Mouse (Mus musculus): ENCODE data around the gene Otogl.
"Not testable (repeated sequence)": the region's sequence is repeated elsewhere in the genome, so short reads cannot be mapped to it uniquely, and the experiment has no call there.

The Otogl gene

DNA sequence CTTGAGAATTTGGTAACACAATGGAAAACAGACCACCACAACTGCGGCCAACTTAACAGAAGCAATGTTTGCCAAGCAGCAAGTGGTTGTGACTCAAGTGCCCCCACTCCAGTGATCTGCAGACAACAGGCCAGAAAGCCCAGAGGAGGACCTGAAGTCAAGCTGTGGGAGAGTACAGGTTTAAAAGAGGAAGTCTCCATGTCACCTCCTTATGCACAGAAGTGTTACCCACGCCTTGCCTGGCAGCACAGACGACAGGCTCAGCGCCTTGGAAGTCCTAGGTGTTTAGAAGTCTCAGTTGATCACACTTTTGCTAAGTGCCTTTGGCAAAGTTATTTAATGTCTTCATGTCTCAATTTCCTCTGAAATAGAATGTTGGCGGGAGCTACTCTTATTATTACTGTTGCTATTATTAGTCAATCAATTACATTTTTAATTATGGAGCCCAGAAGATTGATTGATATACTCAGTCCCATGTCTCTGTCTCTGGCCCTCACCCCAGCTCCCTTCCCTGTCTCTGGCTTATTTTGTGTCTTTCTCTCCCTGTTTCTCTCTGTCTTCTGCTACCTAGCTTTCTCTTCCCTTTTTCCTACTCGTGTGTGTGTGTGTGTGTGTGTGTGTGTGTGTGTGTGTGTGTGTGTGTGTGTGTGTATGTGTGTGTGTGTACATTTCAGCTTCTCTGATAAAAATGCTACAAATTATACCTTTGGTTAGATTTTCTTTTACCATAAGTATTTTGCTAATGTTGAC, 101.1 kb downstream of the Otogl start:
- DNase-seq (ENCODE audit: low spot score in 2 of 2): no peak

DNA sequence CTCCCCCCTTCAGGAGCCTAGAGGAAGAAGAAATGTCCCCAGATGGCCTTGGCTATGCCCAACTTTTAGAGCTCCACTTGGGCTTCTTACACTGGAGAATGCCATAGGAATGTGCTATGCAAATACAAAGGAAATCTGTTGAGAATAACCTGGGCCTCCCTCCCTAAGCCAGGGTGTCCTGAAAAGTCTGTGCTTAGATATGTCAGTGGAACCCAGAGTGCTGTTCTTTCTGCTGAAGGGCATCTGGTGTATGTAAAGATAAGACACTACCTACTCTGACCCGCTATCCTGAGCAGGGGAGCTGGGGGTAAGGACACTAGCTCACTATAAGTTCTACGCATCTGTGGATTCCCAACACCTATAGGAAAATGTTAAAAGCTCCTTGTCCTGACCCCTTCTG, 106.7 kb downstream of the Otogl start:
- DNase-seq (ENCODE audit: low spot score in 2 of 2): no peak

DNA sequence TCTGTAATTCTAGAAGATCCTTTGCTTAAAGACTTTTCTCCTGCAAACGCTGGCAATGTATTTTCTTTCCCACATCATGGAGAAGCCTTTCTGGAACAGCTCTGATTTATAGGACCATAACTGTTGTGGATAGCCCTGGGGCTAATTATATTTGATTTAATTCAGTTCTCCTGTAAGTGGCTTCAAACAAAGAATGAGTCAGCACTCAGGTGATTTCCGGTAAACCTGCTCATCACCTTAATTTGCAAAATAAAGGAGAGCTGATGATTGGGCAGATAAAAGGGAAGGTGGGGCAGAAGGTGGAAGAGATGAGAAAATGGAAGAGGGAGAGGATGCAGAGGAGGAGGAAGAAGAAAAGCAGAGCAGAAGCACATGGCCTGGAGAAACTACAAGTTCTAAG, 107.6 kb downstream of the Otogl start:
- DNase-seq (ENCODE audit: low spot score in 2 of 2): not testable (repeated sequence)

DNA sequence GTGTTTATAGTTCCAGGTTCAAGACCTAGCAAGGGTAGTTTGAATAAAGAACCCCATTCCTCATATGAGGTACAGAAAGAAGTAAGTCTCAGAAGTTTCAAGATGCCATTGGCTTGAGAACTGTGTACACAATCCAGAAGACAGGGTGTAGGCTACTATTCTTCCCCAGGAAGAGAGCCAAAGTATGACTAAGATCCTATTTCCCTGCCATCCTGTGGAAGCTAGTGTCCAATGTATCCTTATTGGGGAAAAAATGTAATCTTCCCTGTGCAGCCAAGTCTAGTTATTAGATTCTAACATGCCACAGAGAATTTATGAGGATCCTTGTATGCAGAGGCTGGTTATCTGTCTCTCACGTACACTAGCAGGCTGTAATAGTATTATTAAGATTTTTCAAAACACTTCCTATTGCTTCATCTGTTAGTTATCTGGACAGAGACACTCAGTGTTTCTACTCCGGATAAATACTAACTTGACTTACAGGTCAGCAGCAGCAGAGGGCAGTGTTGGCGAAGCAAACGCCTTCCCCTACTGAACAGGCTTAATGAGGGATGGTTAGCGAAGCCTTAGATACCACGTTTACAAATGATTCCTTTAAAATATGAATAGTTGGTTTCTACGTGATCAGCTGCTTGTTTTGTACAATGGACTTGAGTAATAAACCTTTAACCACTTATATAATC, 112.1 kb downstream of the Otogl start:
- peak; percentile 8 to 47 for DNase-seq (ENCODE audit: low spot score in 2 of 2)

DNA sequence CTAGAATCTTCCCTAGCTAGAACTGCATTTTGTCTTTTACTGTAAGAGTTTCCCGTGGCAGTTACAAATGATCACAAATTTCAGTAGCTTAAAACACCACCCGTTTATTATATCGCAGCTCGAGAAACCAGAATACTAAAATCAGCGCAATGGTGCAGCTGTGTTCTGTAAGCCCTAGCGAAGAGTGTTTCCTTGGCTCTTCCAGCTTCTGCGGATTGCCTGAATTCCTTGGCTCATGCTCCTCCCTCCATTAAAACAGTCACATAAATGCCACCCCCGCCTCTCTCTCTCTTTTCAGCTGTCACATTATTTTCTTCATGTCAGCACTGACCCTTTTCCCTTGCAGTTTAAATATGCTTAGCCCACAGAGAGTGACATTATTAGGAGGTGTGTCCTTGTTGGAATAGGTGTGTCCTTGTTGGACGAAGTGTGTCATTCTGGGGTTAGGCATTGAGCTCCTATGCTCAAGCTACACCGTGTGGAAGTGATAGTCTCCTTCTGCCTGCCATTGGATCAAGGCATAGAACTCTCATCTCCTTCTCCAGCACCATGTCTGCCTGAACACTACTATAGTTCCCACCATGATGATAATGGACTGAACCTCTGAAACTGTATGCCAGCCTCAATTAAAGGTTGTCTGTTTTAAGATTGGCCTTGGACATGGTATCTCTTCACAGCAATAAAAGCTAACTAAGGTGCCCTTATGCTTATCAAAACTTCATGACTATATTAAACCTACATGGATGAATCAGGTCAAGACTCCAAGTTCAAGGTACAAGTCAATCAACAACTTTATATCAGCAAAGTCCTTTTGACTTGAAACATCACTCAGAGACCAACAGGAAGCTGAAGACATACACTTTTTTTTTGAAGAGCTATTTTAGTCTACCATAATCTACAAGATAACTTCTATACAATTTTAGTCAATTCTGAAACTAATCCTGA, 116.8 kb downstream of the Otogl start:
- DNase-seq (ENCODE audit: low spot score in 2 of 2): no peak

DNA sequence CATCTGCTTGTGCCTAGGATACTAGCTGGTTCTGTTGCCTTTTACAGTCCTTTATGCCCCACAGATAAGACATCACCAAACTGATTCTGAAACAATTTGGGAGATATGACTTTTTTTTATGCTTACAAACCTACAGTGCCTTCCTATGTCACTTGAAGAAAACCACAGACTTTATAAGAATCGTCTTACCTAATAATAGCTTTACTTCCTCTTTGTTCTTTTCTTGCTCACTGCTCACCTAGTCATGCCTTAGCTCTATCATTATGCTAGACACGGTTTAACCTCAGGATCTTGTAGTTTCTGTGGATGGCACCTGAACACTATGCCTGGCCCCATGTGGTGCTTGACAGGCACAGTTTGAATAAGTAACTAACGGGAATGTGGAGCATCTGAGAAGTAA, 119.4 kb downstream of the Otogl start:
- DNase-seq (ENCODE audit: low spot score in 2 of 2): no peak

DNA sequence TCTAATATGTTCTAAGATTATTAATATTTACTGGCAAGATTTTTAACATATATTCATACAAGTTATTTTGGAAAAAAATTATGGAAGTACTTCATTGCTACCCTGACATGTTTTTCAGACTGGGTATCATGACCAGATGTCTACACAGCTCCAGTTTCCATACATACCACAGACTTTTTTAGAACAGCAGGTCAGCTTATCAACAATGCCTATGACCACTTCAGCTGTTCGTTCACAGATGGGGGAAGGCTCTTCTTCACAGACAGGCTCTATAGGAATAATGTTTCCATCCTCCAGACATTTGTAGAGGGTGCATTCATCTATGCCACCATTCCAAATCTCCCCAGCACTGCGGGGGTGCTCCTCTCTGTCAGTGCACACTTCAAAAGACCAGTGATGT, 132.4 kb downstream of the Otogl start:
- no peak for DNase-seq (ENCODE audit: low spot score in 2 of 2)

DNA sequence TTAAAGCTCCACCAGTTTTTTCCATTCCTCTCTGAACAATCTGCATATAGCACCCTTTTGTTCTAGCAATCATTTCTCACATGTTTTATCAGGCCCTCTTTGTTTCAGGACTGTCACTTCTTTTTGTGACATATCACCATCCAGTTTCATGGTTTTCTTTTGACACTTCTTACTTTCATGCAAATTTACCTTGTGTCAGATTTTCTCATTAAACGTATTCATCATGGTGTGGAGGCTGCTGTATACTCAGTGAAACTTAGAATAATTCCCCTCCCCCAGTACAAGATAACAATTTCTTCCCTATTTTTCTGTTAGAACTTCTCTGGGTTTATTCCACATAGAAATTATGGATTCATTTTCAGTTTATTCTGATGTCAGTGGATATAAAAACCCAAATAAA, 152.3 kb downstream of the Otogl start:
- no peak for DNase-seq (ENCODE audit: low spot score in 2 of 2)

DNA sequence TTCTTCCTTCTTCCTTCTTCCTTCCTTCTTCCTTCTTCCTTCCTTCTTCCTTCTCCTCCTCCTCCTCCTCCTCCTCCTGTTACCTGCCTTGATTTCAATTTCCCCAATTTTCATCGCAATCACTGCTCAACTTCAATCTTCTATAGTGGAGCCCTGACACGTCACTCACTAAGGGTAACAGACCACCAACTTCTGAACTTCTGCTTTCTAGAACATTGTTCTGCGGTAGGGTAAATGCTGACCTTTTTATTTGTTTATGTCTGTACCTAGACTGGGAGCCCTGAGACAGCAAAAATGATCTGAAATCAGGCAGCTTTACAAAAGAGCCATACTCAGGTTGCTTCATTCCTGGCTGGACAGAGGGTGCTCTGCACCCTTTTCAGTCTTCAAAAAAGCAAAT, 158.5 kb downstream of the Otogl start:
- no peak for DNase-seq (ENCODE audit: low spot score in 2 of 2)

DNA sequence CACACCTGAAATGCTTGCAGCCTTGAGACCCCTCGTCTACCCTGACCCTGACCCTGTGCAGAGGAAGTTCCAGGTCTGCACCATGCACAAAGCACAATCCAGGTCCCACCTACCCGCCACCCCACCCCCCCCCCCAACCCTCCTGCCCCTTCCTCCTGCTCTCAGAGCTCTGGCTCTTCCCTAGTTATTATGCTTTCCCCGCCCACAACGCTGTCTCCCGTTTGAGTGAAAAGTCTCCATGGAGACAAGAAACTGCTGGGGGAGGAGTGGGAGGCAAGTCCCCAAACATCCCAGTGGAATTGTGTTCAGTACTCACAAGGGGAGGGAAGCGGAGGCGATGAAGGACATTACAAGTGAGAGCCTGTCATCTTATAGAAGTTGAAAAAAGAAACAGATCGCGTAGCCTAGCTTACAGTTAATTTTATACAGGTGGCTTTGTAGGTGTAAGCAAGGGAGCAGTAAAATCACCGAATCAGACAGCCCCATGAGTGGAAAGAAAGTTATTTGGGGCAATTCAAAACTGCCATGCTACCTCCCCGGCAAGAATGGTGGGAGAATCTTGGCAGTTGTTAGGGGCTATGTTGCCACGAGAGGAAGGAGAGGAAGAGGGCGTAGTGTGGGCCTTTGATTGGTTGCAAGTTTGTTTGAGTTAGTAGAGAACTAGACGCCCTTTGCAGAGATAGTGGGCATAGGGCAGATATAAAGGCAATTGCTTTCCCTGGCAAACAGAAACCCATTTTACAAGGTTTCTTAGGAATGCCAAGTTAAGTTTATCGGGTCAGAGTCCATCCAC, 159.4 kb downstream of the Otogl start:
- peak; percentile 56 to 58 for DNase-seq (ENCODE audit: low spot score in 2 of 2)

DNA sequence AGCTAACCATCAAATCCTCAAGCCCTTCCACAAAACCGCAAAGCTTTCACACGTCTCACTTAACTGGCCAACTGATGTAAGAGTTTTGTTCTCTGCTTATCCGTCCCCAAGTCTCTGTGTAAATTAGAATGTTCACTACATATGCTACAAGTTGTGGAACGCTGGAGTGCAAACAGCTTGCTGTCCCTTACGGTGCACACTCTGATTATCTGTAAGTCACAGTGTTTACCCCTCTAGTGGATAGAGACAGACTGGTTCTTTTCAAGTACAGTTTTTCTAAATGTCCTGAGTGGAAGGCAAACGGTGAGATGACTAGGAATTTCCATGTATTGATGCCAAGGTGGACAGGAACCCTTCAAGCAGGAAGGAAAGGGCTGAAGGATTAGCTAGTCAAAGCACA, 160.0 kb downstream of the Otogl start:
- DNase-seq (ENCODE audit: low spot score in 2 of 2): no peak

DNA sequence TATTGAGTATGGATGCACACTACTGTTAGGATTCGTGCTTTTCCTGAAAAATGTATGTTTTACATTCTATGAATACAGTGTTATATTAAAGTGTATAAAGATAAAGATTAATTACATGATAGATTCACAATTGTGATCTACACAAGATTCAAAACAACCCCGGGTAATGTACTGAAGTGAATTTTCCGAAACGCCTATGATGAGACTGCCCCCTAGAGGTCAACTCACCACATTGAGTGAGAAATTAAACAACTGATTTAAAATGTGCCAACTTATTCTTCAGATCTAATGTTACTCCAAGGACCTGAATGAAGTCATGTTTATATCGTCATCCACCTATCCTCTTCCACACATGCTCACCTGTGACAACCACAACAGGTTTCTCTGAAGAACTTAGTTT, 164.4 kb downstream of the Otogl start:
- DNase-seq (ENCODE audit: low spot score in 2 of 2): peak in 1 of 2 experiments; percentile 15

DNA sequence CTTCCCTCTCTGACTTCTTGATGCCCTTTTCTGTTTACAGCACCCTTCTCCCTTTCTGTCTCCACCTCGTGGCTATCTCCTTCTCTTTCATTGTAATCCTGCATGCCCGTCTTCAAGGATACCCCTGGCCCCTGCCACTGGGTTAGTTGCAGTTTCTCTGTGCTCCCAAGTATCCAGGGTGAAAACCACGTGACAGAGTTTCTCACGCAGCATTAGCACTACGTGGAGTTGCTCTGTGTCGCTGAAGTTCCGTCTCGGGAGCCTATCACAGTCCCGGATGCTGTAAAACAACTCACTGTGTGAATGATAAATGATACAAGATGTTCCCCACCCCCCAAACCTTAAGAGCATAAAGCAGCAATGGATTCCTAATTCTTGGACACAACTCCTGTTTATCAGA, 165.2 kb downstream of the Otogl start:
- no peak for DNase-seq (ENCODE audit: low spot score in 2 of 2)

DNA sequence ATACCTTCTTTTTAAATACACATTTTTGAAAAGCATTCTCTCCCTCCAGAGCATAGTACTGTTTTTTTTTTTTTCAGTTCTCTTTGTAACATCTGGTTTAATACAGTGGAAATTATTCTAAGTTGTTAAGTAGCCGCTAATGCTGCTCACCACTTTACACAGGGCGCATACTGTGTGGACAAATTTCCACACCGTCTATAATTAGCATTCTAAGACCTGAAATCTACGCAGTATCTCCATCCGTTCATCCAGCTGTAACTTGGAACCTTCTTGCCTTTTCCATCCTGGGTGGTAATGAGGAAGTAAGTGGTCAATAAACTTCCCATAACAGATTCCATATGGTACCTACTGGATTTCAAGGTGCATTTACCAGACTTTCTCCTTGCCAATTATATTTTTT, 172.1 kb downstream of the Otogl start:
- DNase-seq (ENCODE audit: low spot score in 2 of 2): no peak

DNA sequence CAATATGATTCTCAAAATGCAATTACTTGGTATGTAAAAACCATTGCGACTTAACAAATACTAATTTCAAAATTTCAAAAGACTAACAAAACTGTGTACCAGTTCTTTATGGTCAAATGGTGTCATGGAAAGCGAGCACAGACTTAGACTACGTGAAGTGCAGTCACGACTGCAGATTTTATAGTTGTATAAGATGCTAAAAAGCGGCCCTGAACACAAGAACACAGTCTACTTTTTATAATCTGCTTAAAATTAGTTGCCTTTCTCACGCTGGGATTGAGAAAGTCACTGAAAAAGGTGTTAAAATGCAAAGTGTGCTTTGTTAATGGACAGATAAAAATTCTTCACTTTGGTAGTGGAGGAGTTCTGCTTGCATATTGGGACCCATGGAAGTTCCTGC, 174.2 kb downstream of the Otogl start:
- no peak for DNase-seq (ENCODE audit: low spot score in 2 of 2)

DNA sequence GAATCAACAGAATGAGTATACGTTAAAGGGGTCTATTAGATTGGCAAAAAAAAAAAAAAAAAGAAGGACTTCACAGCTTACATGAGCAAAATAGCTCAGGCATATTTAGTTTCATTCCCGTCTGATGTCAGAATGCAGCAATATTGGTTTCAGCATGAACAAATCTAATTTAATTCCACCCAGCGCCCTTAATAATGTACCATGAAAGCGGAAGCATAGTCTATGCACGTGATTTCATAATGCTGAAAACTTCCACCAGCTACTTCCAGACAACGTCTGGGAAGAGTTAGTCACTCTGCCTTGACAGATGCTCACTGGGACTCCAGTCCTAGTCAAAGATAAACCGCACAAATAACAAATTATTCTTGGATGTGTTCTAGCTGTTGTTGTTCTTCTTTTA, 176.5 kb downstream of the Otogl start:
- no peak for DNase-seq (ENCODE audit: low spot score in 2 of 2)

DNA sequence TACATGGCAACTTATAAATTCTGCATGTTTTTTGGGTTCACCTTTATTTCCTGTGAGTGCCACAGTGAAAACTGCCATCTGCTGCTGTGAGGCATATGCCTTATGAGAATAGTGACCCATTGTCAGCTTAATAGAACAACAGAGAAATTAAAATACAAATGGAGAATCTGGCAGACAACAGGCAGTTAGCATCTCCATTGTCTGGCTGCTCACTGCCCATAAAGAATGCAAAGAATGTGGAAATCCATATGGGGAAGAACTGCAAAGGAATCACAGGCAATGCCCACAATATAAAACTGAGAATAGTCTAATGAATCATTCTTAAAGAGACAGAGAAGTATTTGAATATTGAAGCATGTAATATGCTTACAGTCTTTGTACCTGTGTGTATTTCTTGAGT, 177.6 kb downstream of the Otogl start:
- no peak for DNase-seq (ENCODE audit: low spot score in 2 of 2)

DNA sequence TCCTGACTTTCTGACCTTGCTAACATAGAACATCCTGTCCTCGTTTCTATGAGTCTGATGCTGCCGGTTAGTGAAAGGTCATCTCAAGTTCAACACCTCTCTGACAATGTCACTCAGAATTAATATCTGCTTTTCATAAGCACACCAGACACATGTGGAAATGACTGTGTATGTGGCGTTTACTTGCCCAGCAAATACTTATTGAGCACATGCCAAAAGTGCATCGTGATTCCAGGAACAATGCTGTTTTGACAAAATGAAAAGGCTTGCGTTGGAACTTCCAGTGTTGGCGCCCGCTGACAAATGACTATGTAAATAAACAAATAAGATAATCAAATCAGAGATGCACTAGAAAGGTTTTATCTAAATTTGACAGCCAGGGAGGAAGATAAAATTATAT, 186.3 kb downstream of the Otogl start:
- DNase-seq (ENCODE audit: low spot score in 2 of 2): no peak

DNA sequence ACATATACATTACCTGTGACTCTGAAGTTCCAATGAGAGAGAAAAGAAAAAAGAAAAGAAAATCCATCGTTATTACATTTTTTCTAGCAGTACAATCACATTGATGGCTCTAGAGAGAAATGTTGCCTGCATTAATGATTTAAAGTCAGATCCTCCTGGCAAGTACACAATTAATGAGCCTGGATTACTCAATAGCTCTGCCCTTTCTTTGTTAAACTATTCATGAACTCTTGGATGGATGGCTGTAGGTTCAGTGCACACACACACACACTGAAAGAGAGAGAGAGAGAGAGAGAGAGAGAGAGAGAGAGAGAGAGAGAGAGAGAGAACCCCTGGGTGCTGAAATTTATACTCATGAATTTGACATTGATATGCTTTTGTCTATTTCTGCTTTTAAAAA, 192.1 kb downstream of the Otogl start, which contains the start of gene Ptprq:
Gene Ptprq, minus strand, starts transcription at position 246 of the 400 bp plus-strand sequence.
- DNase-seq (ENCODE audit: low spot score in 2 of 2): no peak
